Mouse (Mus musculus) embryonic facial prominence, embryonic 14.5 days (tissue): ENCODE data around the gene Ogfod1. TPM values are rescaled to one million over a fixed set of nuclear protein-coding genes. Genes with fewer than 3 reads are reported as not detected.

Source experiments
- ATAC-seq: fragments of 200-750 bp; cut with Nextera tagmentation; 2 replicates; pipeline ENCODE4 v1.8.0; 2017; ENCODE audit warnings: low read depth, moderate number of reproducible peaks, moderate TSS enrichment
- DNase-seq: peaks from one replicate; pipeline ENCODE4 v3.0.0-alpha.2; 2015; ENCODE audit warnings: low spot score
- H3K27ac ChIP-seq: fragments of 300-500 bp; sonication (generic); replicated peaks from 2 replicates; pipeline ENCODE4 v1.5.1; 2014; ENCODE audit warnings: low read depth, mild to moderate bottlenecking, low read length, moderate library complexity
- H3K27me3 ChIP-seq: fragments of 300-500 bp; sonication (generic); replicated peaks from 2 replicates; pipeline ENCODE4 v1.6.1; 2014; ENCODE audit warnings: low read length; ENCODE audit not compliant: control insufficient read depth, insufficient read depth
- H3K36me3 ChIP-seq: fragments of 300-500 bp; sonication (generic); 2 replicates; pipeline ENCODE4 v1.6.1; 2014; ENCODE audit warnings: low read length, mixed read lengths; ENCODE audit not compliant: control insufficient read depth, insufficient read depth
- H3K4me1 ChIP-seq: fragments of 300-500 bp; sonication (generic); 2 replicates; pipeline ENCODE4 v1.6.1; 2014; ENCODE audit warnings: antibody characterized with exemption, low read length; ENCODE audit not compliant: control insufficient read depth, insufficient read depth
- H3K4me2 ChIP-seq: fragments of 300-500 bp; sonication (generic); 2 replicates; pipeline ENCODE4 v1.6.1; 2014; ENCODE audit warnings: low read depth, mild to moderate bottlenecking, low read length, moderate library complexity, mixed read lengths
- H3K4me3 ChIP-seq: fragments of 300-500 bp; sonication (generic); 2 replicates; pipeline ENCODE4 v1.5.1; 2014; ENCODE audit warnings: low read depth, mild to moderate bottlenecking, low read length
- H3K9ac ChIP-seq: fragments of 300-500 bp; sonication (generic); 2 replicates; pipeline ENCODE4 v1.6.1; 2014; ENCODE audit warnings: low read depth, mild to moderate bottlenecking, low read length, moderate library complexity, mixed read lengths
- H3K9me3 ChIP-seq: fragments of 300-500 bp; sonication (generic); 2 replicates; pipeline ENCODE4 v1.6.1; 2016; ENCODE audit warnings: low read length; ENCODE audit not compliant: control insufficient read depth
- WGBS: fragments of 180-500 bp; shearing (Covaris S2); extraction: QIAGEN DNeasy Blood & Tissue Kit; methylation state at CpG from one replicate; pipeline ENCODE4 v1.1.7; 2014; 5-methylcytosine and 5-hydroxymethylcytosine counted together
- polyA plus RNA-seq: library from polyadenylated mRNA; unstranded; fragments of >200 nt; fragmentation: Nextera tagmentation; extraction: Ambion mirVana; gene quantifications from 2 replicates; pipeline ENCODE4 v1.2.1, GENCODE M21; 2014

The Ogfod1 gene
- 13.0 and 16.0 TPM in 2 replicates for polyA plus RNA-seq

DNA sequence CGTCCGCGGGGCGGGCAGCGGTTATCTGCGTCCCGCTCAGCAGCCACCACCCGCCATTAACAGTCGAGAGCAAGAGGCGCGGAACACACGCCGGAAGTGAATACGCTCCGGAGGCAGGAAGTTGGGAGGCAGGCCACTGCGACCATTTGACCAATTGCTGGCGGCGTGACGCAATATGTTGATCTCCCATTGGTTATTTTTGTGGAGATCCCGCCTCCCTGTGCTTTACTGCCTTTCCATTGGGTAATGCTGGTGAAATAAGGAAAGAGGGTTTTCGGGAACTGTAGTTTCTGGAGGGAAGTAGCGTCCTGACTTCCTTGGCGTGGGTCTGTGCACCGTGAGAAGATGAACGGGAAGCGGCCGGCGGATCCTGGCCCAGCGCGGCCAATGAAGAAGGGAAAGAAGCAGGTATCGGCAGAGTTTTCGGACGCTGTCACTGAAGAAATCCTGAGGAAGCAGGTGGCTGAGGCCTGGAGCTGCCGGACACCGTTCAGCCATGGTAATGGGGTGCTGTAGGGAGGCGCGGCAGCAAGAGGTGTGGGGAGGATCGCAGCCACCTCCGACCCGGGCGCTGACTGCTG, at the start of gene Ogfod1, which contains the start of gene Nudt21:
Ogfod1 (plus strand) TSS at position 255 of the 581 bp plus-strand sequence.
Nudt21 (minus strand) TSS at position 88 of the 581 bp plus-strand sequence.
- Histone ChIP-seq H3K9ac (peak within 1 kb of the TSS; percentile 72), H3K4me1 (peaks cover 18% of the 10 kb centered on the region), H3K9me3 (no peaks in the 10 kb centered on the region), H3K4me3 (peak within 1 kb of the TSS; percentile 77), H3K27me3 (no peaks in the 10 kb centered on the region), H3K4me2 (peak within 1 kb of the TSS; percentile 88), H3K27ac (peak within 1 kb of the TSS; percentile 72), H3K36me3 (0 out of 2 replicates have a peak, but pooled peaks cover 13% of the 10 kb centered on the region)
- DNase-seq (peak; percentile 99), ATAC-seq (peak; percentile 99)
- WGBS = under 1% methylated on average over 36 of the region's 41 CpGs

GRCm38 (mm10) chr8:93989739-93990138, 47.3 kb upstream of the Ogfod1 start:
- Histone ChIP-seq H3K9me3 (0 out of 2 replicates have a peak, but pooled peaks cover 8% of the 10 kb centered on the region), H3K36me3 (peaks cover 66% of the 10 kb centered on the region), H3K4me2 (no peak overlapping the region), H3K27me3 (no peaks in the 10 kb centered on the region), H3K9ac (no peak overlapping the region), H3K4me3 (no peak overlapping the region), H3K27ac (no peak overlapping the region), H3K4me1 (no peaks in the 10 kb centered on the region)
- DNase-seq = no peak
- no peak for ATAC-seq
- 93% methylated on average over 4 of the region's 4 CpGs for WGBS

DNA sequence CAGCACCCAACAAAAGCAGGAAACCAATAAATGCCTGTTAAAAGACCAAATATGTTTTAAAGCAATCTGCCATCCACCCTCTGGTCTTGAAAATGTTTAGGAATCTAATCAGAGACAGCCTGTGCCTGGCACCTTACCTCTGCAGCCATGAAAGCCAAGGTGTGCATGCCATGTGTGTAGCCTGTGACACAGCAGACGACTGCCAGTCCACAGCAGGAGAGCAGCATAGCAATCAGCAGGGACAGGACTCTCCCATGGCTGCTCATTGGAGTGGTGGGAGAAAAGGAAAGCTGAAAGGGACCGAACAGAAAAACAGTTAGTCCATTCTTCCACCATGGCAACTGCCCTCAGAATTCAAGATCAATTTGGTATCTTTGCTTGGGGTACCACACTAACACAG, 38.0 kb upstream of the Ogfod1 start:
- H3K9ac ChIP-seq = no peak overlapping the region
- H3K27ac ChIP-seq = no peak overlapping the region
- no peak overlapping the region for H3K4me3 ChIP-seq
- DNase-seq (no peak), ATAC-seq (no peak)
- H3K4me2 ChIP-seq = no peak overlapping the region
- no peaks in the 10 kb centered on the region for H3K4me1 ChIP-seq
- no peaks in the 10 kb centered on the region for H3K9me3 ChIP-seq
- 87% methylated on average over 2 of the region's 2 CpGs for WGBS
- H3K27me3 ChIP-seq = no peaks in the 10 kb centered on the region
- peaks cover 66% of the 10 kb centered on the region for H3K36me3 ChIP-seq

- H3K4me1 ChIP-seq = no peaks in the 10 kb centered on the region
- no peak overlapping the region for H3K9ac ChIP-seq
- H3K4me3 ChIP-seq = no peak overlapping the region
- no peaks in the 10 kb centered on the region for H3K27me3 ChIP-seq
- DNase-seq (no peak), ATAC-seq (no peak)
- H3K27ac ChIP-seq = no peak overlapping the region
- H3K9me3 ChIP-seq = no peaks in the 10 kb centered on the region
- peaks cover 50% of the 10 kb centered on the region for H3K36me3 ChIP-seq
- no peak overlapping the region for H3K4me2 ChIP-seq
- 87% methylated on average over 9 of the region's 9 CpGs for whole genome bisulfite sequencing
Measured at GRCm38 (mm10) chr8:94004139-94004538, 32.9 kb upstream of the Ogfod1 start.

DNA sequence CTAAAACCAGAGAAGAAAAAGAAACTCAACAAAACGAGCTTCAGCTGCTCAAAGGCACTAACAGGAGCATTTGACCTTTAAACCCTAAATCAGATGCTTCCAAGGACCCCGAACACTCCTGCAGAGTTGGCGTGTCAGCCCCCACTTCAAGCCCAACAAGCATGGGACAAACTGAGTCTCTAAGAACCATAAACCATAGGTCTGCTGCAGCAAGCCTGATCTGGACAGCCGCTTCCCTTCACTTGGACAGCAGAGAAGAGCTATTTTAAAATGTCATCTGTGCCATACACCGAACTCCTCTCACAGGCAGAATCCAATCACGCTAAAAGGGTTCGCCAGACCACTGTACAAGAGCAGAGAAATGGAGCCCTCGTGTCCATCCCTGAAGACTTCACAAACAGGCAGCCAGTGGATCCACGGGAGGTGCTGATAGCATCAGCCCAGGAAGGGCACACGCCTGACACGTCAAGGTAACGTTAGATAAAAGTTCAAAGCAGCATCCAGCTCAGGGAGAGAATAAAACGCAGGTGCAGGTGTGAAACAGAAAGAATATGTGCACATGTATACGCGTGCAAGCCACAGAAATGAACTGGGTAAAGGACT, 27.7 kb upstream of the Ogfod1 start:
- 63% methylated on average over 15 of the region's 15 CpGs for WGBS
- H3K36me3 ChIP-seq = peaks cover 12% of the 10 kb centered on the region; the same call in 1 of the 2 replicates
- no peak overlapping the region for H3K27ac ChIP-seq
- DNase-seq = no peak
- 0 out of 2 replicates have a peak, but pooled peaks cover 3% of the 10 kb centered on the region for H3K4me1 ChIP-seq
- no peak overlapping the region for H3K4me2 ChIP-seq
- H3K9me3 ChIP-seq = no peaks in the 10 kb centered on the region
- no peak overlapping the region for H3K4me3 ChIP-seq
- ATAC-seq = no peak
- H3K27me3 ChIP-seq = no peaks in the 10 kb centered on the region
- no peak overlapping the region for H3K9ac ChIP-seq

- ATAC-seq (no peak), DNase-seq (no peak)
- Histone ChIP-seq H3K9ac (no peak overlapping the region), H3K36me3 (0 out of 2 replicates have a peak, but pooled peaks cover 7% of the 10 kb centered on the region), H3K4me3 (no peak overlapping the region), H3K4me2 (peak overlapping the region; percentile 89), H3K4me1 (0 out of 2 replicates have a peak, but pooled peaks cover 3% of the 10 kb centered on the region), H3K27ac (no peak overlapping the region), H3K27me3 (no peaks in the 10 kb centered on the region), H3K9me3 (no peaks in the 10 kb centered on the region)
- 67% methylated on average over 2 of the region's 2 CpGs for WGBS
Measured at GRCm38 (mm10) chr8:94010101-94010705, 26.8 kb upstream of the Ogfod1 start.

GRCm38 (mm10) chr8:94011076-94012012, 25.7 kb upstream of the Ogfod1 start:
- Histone ChIP-seq H3K9me3 (no peaks in the 10 kb centered on the region), H3K27ac (peak overlapping the region; percentile 93), H3K9ac (peak overlapping the region; percentile 97), H3K4me1 (0 out of 2 replicates have a peak, but pooled peaks cover 3% of the 10 kb centered on the region), H3K4me3 (peak overlapping the region; percentile 97), H3K36me3 (0 out of 2 replicates have a peak, but pooled peaks cover 4% of the 10 kb centered on the region), H3K27me3 (no peaks in the 10 kb centered on the region), H3K4me2 (peak overlapping the region; percentile 89)
- 5% methylated on average over 37 of the region's 48 CpGs for WGBS
- DNase-seq = no peak
- ATAC-seq = no peak
